Mouse (Mus musculus): ENCODE results near the gene Olfr780. TPM values are rescaled to one million over a fixed set of nuclear protein-coding genes. Genes with fewer than 3 reads are reported as not detected.
"Not testable (repeated sequence)": the region's sequence is repeated elsewhere in the genome, so short reads cannot be mapped to it uniquely, and the experiment has no call there.

The Olfr780 gene
- polyA plus RNA-seq (2015; fragmentation: Nextera tagmentation; extraction: Ambion mirVana) = not detected in 2 replicates

DNA sequence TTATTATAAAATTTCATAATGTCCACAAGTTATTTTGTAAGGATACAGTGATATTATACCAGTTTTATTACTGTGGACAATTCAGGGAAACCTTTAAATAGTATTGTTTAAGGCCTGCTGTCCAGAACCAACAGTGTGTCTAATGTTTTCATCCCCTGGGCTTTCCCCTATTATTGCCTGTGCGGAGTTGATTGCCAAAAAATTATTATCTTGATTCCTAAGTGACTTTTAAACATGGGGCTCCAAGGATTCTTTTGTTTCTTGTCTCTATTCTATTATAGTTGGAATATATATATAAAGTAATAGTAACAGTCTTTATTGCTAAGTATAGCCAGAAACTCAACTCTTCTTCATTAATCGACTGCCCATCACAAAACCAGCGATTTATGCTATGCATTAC is at the start of gene Olfr780:
Olfr780 (plus strand) TSS at position 301 of the 400 bp plus-strand sequence.
- H3K4me2 ChIP-seq = no peak within 1 kb of the TSS
- no peak within 1 kb of the TSS for H3K9ac ChIP-seq
- H3K36me3 ChIP-seq (replicated peaks) = no peaks in the 10 kb centered on the region
- no peaks in the 10 kb centered on the region for H3K27me3 ChIP-seq
- H3K4me1 ChIP-seq (replicated peaks) = no peaks in the 10 kb centered on the region
- WGBS (ENCODE audit: insufficient replicate concordance) = 57% methylated on average over 3 of the region's 3 CpGs
- no peak within 1 kb of the TSS for H3K27ac ChIP-seq (replicated peaks)
- H3K4me3 ChIP-seq (replicated peaks) = no peak within 1 kb of the TSS
- no peaks in the 10 kb centered on the region for H3K9me3 ChIP-seq (replicated peaks)
- ATAC-seq (ENCODE audit: insufficient read depth) = no peak

DNA sequence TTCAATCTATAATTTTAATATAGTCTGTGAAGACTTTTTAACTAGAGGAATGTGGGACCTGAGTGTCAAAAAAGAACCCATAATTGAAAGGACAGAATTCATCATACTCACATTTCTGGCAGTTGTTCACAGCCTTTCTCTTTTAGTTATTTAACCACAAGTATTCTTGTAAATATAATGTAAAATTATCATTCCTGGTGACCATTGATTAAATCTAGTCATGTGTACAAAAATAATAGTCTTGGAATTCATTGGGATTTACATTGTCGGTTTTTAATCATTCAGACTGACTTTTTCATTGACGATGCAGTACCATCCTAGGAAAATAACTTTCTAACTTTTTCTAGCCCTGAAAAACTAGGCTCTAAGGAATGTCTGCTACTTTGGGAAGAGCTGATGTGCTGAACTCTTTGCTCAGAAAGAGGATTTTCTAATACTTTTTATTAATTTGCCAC is 46.8 kb upstream of the Olfr780 start, which contains the start of gene Olfr777:
Olfr777 (minus strand) TSS at position 405 of the 455 bp plus-strand sequence.
- WGBS (ENCODE audit: insufficient replicate concordance) = 62% methylated on average over 2 of the region's 2 CpGs
- no peak for ATAC-seq (ENCODE audit: insufficient read depth)

DNA sequence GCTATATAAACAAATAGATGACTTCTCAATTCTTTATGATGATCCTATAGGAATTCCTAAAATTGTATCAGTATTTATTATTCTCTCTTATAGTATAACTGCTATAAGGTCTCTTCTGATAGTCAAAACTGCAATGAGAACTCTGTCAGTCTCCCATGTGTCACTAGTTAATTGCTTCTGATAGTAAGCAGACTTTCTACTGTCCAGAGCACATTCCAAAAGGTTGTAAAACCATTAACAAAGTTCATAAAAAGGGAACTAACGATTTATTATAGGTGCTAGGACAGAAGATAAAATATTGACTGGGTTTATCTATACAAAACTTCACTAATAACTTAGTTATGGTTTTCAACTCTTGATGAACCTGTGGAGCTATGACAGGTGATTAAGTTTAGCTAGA is 4.9 kb upstream of the Olfr780 start:
- not testable (repeated sequence) for H3K4me2 ChIP-seq; H3K4me1 ChIP-seq (replicated peaks); H3K9ac ChIP-seq; H3K9me3 ChIP-seq (replicated peaks); H3K36me3 ChIP-seq (replicated peaks); H3K27me3 ChIP-seq; H3K4me3 ChIP-seq (replicated peaks); ATAC-seq (ENCODE audit: insufficient read depth); H3K27ac ChIP-seq (replicated peaks)
- 21% methylated on average over 1 of the region's 1 CpGs for whole genome bisulfite sequencing (ENCODE audit: insufficient replicate concordance)

More for the DNA sequence above, 46.8 kb upstream of the Olfr780 start, which contains the start of gene Olfr777:
- Histone ChIP-seq H3K9me3 (replicated peaks) (no peaks in the 10 kb centered on the region), H3K36me3 (replicated peaks) (no peaks in the 10 kb centered on the region), H3K9ac (no peak within 1 kb of the TSS), H3K4me3 (replicated peaks) (no peak within 1 kb of the TSS), H3K27me3 (no peaks in the 10 kb centered on the region), H3K4me2 (no peak within 1 kb of the TSS), H3K27ac (replicated peaks) (no peak within 1 kb of the TSS), H3K4me1 (replicated peaks) (no peaks in the 10 kb centered on the region)

DNA sequence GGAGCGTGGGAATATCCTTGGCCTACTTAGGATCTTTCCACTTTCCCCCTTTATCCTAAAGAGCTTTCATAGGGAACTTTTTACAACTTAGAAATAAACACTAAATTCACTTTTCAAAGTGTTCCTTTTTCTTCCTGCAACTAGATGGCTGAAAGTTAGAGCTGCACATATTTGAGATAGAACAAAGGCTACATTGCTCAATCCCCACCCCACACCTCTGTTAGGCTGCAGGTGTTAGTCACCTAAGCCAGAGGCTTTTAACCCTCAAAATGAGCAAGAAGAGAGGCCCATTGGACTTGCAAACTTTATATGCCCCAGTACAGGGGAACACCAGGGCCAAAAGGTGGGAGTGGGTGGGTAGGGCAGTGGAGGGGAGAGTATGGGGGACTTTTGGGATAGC is 4.4 kb upstream of the Olfr780 start:
- not testable (repeated sequence) for H3K9ac ChIP-seq; ATAC-seq (ENCODE audit: insufficient read depth); H3K4me1 ChIP-seq (replicated peaks); H3K27me3 ChIP-seq; H3K4me2 ChIP-seq; H3K36me3 ChIP-seq (replicated peaks); H3K9me3 ChIP-seq (replicated peaks); H3K4me3 ChIP-seq (replicated peaks); H3K27ac ChIP-seq (replicated peaks)
- WGBS (ENCODE audit: insufficient replicate concordance) = 20% methylated on average over 1 of the region's 1 CpGs

GRCm38 (mm10) chr10:129328554-129328953 is 10.6 kb downstream of the Olfr780 start, which contains the start of gene Olfr781:
Gene Olfr781 (plus strand): TSS chr10:129328854.
- H3K36me3 ChIP-seq (replicated peaks) = no peaks in the 10 kb centered on the region
- no peak within 1 kb of the TSS for H3K4me3 ChIP-seq (replicated peaks)
- no peaks in the 10 kb centered on the region for H3K9me3 ChIP-seq (replicated peaks)
- ATAC-seq (ENCODE audit: insufficient read depth) = no peak
- no peak within 1 kb of the TSS for H3K4me2 ChIP-seq
- no peak within 1 kb of the TSS for H3K27ac ChIP-seq (replicated peaks)
- H3K27me3 ChIP-seq = no peaks in the 10 kb centered on the region
- no peaks in the 10 kb centered on the region for H3K4me1 ChIP-seq (replicated peaks)
- no peak within 1 kb of the TSS for H3K9ac ChIP-seq

DNA sequence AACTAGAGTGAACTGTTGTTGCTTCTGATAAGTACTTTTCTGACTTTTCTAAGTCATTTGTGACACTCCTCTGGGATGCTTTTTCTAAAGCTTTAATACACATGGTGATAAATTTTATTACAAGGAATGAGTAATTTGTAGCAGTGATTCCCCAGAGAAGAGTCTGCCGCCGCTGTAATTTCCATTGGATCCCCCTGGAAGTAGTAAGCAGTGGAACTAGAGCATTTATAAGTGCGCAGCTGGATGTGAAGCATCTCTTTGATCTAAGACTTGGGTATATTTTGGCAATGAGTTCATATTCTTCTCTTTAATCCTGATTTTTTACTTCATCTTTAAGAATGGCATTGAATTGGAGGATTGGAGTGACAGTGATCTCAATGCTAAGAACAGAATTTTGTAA is 30.6 kb downstream of the Olfr780 start, which contains the start of gene Olfr782:
Olfr782 (plus strand) TSS at position 301 of the 400 bp plus-strand sequence.
- H3K27me3 ChIP-seq = no peaks in the 10 kb centered on the region
- no peaks in the 10 kb centered on the region; the same call in 1 of the 2 replicates for H3K9me3 ChIP-seq (replicated peaks)
- no peak within 1 kb of the TSS for H3K4me2 ChIP-seq
- H3K27ac ChIP-seq (replicated peaks) = no peak within 1 kb of the TSS
- H3K4me3 ChIP-seq (replicated peaks) = no peak within 1 kb of the TSS
- H3K36me3 ChIP-seq (replicated peaks) = no peaks in the 10 kb centered on the region
- no peaks in the 10 kb centered on the region for H3K4me1 ChIP-seq (replicated peaks)
- WGBS (ENCODE audit: insufficient replicate concordance) = 62% methylated on average over 3 of the region's 3 CpGs
- ATAC-seq (ENCODE audit: insufficient read depth) = no peak
- no peak within 1 kb of the TSS for H3K9ac ChIP-seq

DNA sequence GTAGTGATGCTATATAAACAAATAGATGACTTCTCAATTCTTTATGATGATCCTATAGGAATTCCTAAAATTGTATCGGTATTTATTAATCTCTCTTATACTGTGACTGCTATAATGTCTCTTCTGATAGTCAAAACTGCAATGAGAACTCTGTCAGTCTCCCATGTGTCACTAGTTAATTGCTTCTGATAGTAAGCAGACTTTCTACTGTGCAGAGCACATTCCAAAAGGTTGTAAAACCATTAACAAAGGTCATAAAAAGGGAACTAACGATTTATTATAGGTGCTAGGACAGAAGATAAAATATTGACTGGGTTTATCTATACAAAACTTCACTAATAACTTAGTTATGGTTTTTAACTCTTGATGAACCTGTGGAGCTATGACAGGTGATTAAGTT is 34.6 kb downstream of the Olfr780 start:
- H3K4me3 ChIP-seq (replicated peaks); H3K4me1 ChIP-seq (replicated peaks); H3K9ac ChIP-seq; ATAC-seq (ENCODE audit: insufficient read depth); H3K9me3 ChIP-seq (replicated peaks); H3K36me3 ChIP-seq (replicated peaks); H3K4me2 ChIP-seq; H3K27ac ChIP-seq (replicated peaks); H3K27me3 ChIP-seq: not testable (repeated sequence)
- 47% methylated on average over 2 of the region's 2 CpGs for WGBS (ENCODE audit: insufficient replicate concordance)

GRCm38 (mm10) chr10:129356496-129356895 is 38.6 kb downstream of the Olfr780 start:
- not testable (repeated sequence) for H3K27me3 ChIP-seq; H3K4me3 ChIP-seq (replicated peaks); H3K27ac ChIP-seq (replicated peaks); H3K9me3 ChIP-seq (replicated peaks); H3K9ac ChIP-seq; H3K36me3 ChIP-seq (replicated peaks); H3K4me1 ChIP-seq (replicated peaks); H3K4me2 ChIP-seq; ATAC-seq (ENCODE audit: insufficient read depth)
- WGBS (ENCODE audit: insufficient replicate concordance) = 59% methylated on average over 4 of the region's 4 CpGs

- no peak overlapping the region for H3K4me3 ChIP-seq (replicated peaks)
- no peaks in the 10 kb centered on the region for H3K9me3 ChIP-seq (replicated peaks)
- H3K36me3 ChIP-seq (replicated peaks) = no peaks in the 10 kb centered on the region
These were observed 39.4 kb downstream of the Olfr780 start for GRCm38 (mm10) chr10:129357307-129357706.

More at GRCm38 (mm10) chr10:129357307-129357706, 39.4 kb downstream of the Olfr780 start:
- ATAC-seq (ENCODE audit: insufficient read depth) = no peak
- WGBS (ENCODE audit: insufficient replicate concordance) = 58% methylated on average over 5 of the region's 5 CpGs
- H3K9ac ChIP-seq = no peak overlapping the region
- H3K4me2 ChIP-seq = no peak overlapping the region
- H3K27me3 ChIP-seq = no peaks in the 10 kb centered on the region
- no peak overlapping the region for H3K27ac ChIP-seq (replicated peaks)
- no peaks in the 10 kb centered on the region for H3K4me1 ChIP-seq (replicated peaks)

Other genes with a start within 250 kb of the Olfr780 start
- gene Olfr766-ps1, start 249.1 kb upstream of the Olfr780 start, polyA plus RNA-seq (2015; fragmentation: Nextera tagmentation; extraction: Ambion mirVana) = not detected in 2 replicates
- gene Olfr767, start 235.2 kb upstream of the Olfr780 start, polyA plus RNA-seq (2015; fragmentation: Nextera tagmentation; extraction: Ambion mirVana) = not detected in 2 replicates
- gene Olfr768, start 218.7 kb upstream of the Olfr780 start, polyA plus RNA-seq (2015; fragmentation: Nextera tagmentation; extraction: Ambion mirVana) = not detected in 2 replicates
- not detected in 2 replicates for gene Olfr769, start 200.3 kb upstream of the Olfr780 start, polyA plus RNA-seq (2015; fragmentation: Nextera tagmentation; extraction: Ambion mirVana)
- not detected in 2 replicates for gene Olfr770, start 179.1 kb upstream of the Olfr780 start, polyA plus RNA-seq (2015; fragmentation: Nextera tagmentation; extraction: Ambion mirVana)
- not detected in 2 replicates for gene Olfr771, start 153.4 kb upstream of the Olfr780 start, polyA plus RNA-seq (2015; fragmentation: Nextera tagmentation; extraction: Ambion mirVana)
- gene Olfr772, start 140.2 kb upstream of the Olfr780 start, polyA plus RNA-seq (2015; fragmentation: Nextera tagmentation; extraction: Ambion mirVana) = not detected in 2 replicates
- not detected in 2 replicates for gene Olfr773, start 130.7 kb upstream of the Olfr780 start, polyA plus RNA-seq (2015; fragmentation: Nextera tagmentation; extraction: Ambion mirVana)
- not detected in 2 replicates for gene Olfr774, start 81.9 kb upstream of the Olfr780 start, polyA plus RNA-seq (2015; fragmentation: Nextera tagmentation; extraction: Ambion mirVana)
- not detected in 2 replicates for gene Olfr775, start 69.7 kb upstream of the Olfr780 start, polyA plus RNA-seq (2015; fragmentation: Nextera tagmentation; extraction: Ambion mirVana)
- not detected in 2 replicates for gene Olfr776, start 59.0 kb upstream of the Olfr780 start, polyA plus RNA-seq (2015; fragmentation: Nextera tagmentation; extraction: Ambion mirVana)
- gene Olfr777, start 46.6 kb upstream of the Olfr780 start, polyA plus RNA-seq (2015; fragmentation: Nextera tagmentation; extraction: Ambion mirVana) = not detected in 2 replicates
- gene Olfr781, start 10.7 kb downstream of the Olfr780 start, polyA plus RNA-seq (2015; fragmentation: Nextera tagmentation; extraction: Ambion mirVana) = not detected in 2 replicates
- gene Olfr782, start 30.7 kb downstream of the Olfr780 start, polyA plus RNA-seq (2015; fragmentation: Nextera tagmentation; extraction: Ambion mirVana) = not detected in 2 replicates
- not detected in 2 replicates for gene Olfr784, start 66.0 kb downstream of the Olfr780 start, polyA plus RNA-seq (2015; fragmentation: Nextera tagmentation; extraction: Ambion mirVana)
- not detected in 2 replicates for gene Olfr785, start 87.3 kb downstream of the Olfr780 start, polyA plus RNA-seq (2015; fragmentation: Nextera tagmentation; extraction: Ambion mirVana)
- not detected in 2 replicates for gene Olfr786, start 109.2 kb downstream of the Olfr780 start, polyA plus RNA-seq (2015; fragmentation: Nextera tagmentation; extraction: Ambion mirVana)
- not detected in 2 replicates for gene Olfr787, start 143.7 kb downstream of the Olfr780 start, polyA plus RNA-seq (2015; fragmentation: Nextera tagmentation; extraction: Ambion mirVana)
- not detected in 2 replicates for gene Olfr788, start 152.9 kb downstream of the Olfr780 start, polyA plus RNA-seq (2015; fragmentation: Nextera tagmentation; extraction: Ambion mirVana)
- gene Olfr789, start 166.6 kb downstream of the Olfr780 start, polyA plus RNA-seq (2015; fragmentation: Nextera tagmentation; extraction: Ambion mirVana) = not detected in 2 replicates
- not detected in 2 replicates for gene Olfr790, start 180.4 kb downstream of the Olfr780 start, polyA plus RNA-seq (2015; fragmentation: Nextera tagmentation; extraction: Ambion mirVana)
- not detected in 2 replicates for gene Olfr791, start 203.7 kb downstream of the Olfr780 start, polyA plus RNA-seq (2015; fragmentation: Nextera tagmentation; extraction: Ambion mirVana)
- gene Olfr792, start 221.0 kb downstream of the Olfr780 start, polyA plus RNA-seq (2015; fragmentation: Nextera tagmentation; extraction: Ambion mirVana) = not detected in 2 replicates
- gene Olfr794, start 249.5 kb downstream of the Olfr780 start, polyA plus RNA-seq (2015; fragmentation: Nextera tagmentation; extraction: Ambion mirVana) = not detected in 2 replicates